Mouse (Mus musculus) lung, postnatal 0 days (tissue): ENCODE measurements at regions not wholly inside any gene's neighbourhood (a gene's known extent, or its start where the extent isn't known, plus 50 kb on each side); places are given as distances from the start of the nearest gene placed in this dataset.

ENCODE experiments used
- ATAC-seq: fragments of 200-750 bp; cut with Nextera tagmentation; 2 replicates; pipeline ENCODE4 v1.8.0; 2017; ENCODE audit warnings: moderate library complexity
- DNase-seq: peaks from one replicate; pipeline ENCODE4 v3.0.0-alpha.2; 2016; ENCODE audit warnings: low spot score
- H3K27ac ChIP-seq: fragments of 300-500 bp; sonication (generic); 2 replicates; pipeline ENCODE4 v1.5.1; 2014; ENCODE audit warnings: antibody characterized with exemption, mild to moderate bottlenecking, low read length, mixed read lengths
- H3K27me3 ChIP-seq: fragments of 300-500 bp; sonication (generic); replicated peaks from 2 replicates; pipeline ENCODE4 v1.6.1; 2014; ENCODE audit warnings: low read length, mixed read lengths; ENCODE audit not compliant: insufficient read depth
- H3K36me3 ChIP-seq: fragments of 300-500 bp; sonication (generic); 2 replicates; pipeline ENCODE4 v1.6.1; 2014; ENCODE audit warnings: low read length, mixed read lengths; ENCODE audit not compliant: insufficient read depth
- H3K4me1 ChIP-seq: fragments of 300-500 bp; sonication (generic); 2 replicates; pipeline ENCODE4 v1.6.1; 2014; ENCODE audit warnings: antibody characterized with exemption, low read depth, low read length, mixed read lengths; ENCODE audit not compliant: insufficient read depth
- H3K4me2 ChIP-seq: fragments of 300-500 bp; sonication (generic); replicated peaks from 2 replicates; pipeline ENCODE4 v1.6.1; 2014; ENCODE audit warnings: low read depth, mild to moderate bottlenecking, low read length, moderate library complexity, mixed read lengths
- H3K4me3 ChIP-seq: fragments of 300-500 bp; sonication (generic); 2 replicates; pipeline ENCODE4 v1.5.1; 2014; ENCODE audit warnings: low read depth, low read length
- H3K9ac ChIP-seq: fragments of 300-500 bp; sonication (generic); replicated peaks from 2 replicates; pipeline ENCODE4 v1.6.1; 2014; ENCODE audit warnings: low read depth, mild to moderate bottlenecking
- H3K9me3 ChIP-seq: fragments of 300-500 bp; sonication (generic); 2 replicates; pipeline ENCODE4 v1.6.1; 2016; ENCODE audit warnings: low read length, mixed read lengths
- CTCF ChIP-seq: IDR thresholded peaks from 2 replicates; pipeline ENCODE4 v1.5.1; 2016; ENCODE audit warnings: antibody characterized with exemption, mild to moderate bottlenecking
- EP300 ChIP-seq: IDR thresholded peaks from 2 replicates; pipeline ENCODE4 v1.6.1; 2016; ENCODE audit warnings: antibody characterized with exemption, mild to moderate bottlenecking, control low read depth
- WGBS: fragments of 180-500 bp; shearing (Covaris S2); extraction: QIAGEN DNeasy Blood & Tissue Kit; methylation state at CpG from one replicate; pipeline ENCODE4 v1.1.7; 2014; 5-methylcytosine and 5-hydroxymethylcytosine counted together

DNA sequence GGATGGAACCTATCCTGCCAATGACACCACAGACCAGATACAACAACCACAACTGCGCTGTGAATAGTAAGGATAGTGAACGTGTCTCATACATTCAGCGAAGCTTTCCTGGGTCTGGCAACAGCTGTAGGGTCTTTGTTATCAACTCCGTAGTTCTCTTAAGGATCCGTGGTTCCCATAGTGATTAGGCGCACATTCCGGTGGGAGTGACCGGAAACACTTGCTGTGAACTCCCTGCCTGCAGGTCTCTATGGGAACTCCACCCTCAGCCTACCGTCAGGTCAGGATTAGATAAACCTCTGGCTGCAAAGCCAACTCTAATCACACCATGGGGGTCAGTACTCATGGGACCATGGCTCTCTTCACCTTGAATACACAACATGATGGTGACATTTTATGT is 53.8 kb upstream of the Sh3gl3 start:
- DNase-seq, result no peak
- Histone ChIP-seq H3K9ac (no peak overlapping the region), H3K27ac (no peak overlapping the region), H3K36me3 (no peaks in the 10 kb centered on the region), H3K27me3 (no peaks in the 10 kb centered on the region), H3K4me1 (no peaks in the 10 kb centered on the region), H3K4me2 (no peak overlapping the region), H3K4me3 (no peak overlapping the region), H3K9me3 (no peaks in the 10 kb centered on the region)
- no peak for TF ChIP-seq CTCF
- no peak for TF ChIP-seq EP300
- 46% methylated on average over 9 of the region's 9 CpGs for WGBS
- no peak for ATAC-seq

DNA sequence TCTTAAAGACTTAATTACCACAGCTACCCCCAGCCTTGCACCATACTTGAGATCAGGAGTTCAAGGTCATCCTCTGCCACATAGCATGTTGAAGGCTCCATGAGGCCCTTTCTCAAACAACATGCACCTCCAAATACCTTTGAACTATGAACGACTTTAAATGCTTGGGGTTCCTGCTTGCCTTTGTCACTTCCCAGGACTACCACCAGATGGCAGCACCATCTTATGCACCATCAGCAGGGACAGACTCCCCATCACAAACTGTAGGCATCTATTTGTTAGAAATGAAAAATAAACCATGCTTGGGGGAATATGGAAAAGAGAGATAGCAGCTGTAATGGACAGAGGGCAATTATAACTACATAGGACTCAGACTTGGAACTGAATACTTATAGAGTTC is 51.9 kb upstream of the Sh3gl3 start:
- H3K9me3 ChIP-seq, result no peaks in the 10 kb centered on the region
- peak; percentile 68 for DNase-seq
- no peak overlapping the region for H3K4me3 ChIP-seq
- no peaks in the 10 kb centered on the region for H3K36me3 ChIP-seq
- no peak for ATAC-seq
- no peaks in the 10 kb centered on the region for H3K4me1 ChIP-seq
- no peaks in the 10 kb centered on the region for H3K27me3 ChIP-seq
- peak; percentile 94 for TF ChIP-seq CTCF
- no peak for TF ChIP-seq EP300
- no peak overlapping the region for H3K9ac ChIP-seq
- 0% methylated on average over 1 of the region's 1 CpGs for WGBS
- no peak overlapping the region for H3K4me2 ChIP-seq
- H3K27ac ChIP-seq, result no peak overlapping the region
